Mouse (Mus musculus) embryo, embryonic 10.5 days (tissue): ENCODE measurements at regions not wholly inside any gene's neighbourhood (a gene's known extent, or its start where the extent isn't known, plus 50 kb on each side); places are given as distances from the start of the nearest gene placed in this dataset.
A peak's percentile ranks its signal among the peaks of the same experiment; 100 is the strongest.

Source experiments
- DNase-seq: peaks from one replicate; pipeline ENCODE4 v3.0.0-alpha.2; 2015; ENCODE audit warnings: low spot score

GRCm38 (mm10) chr6:148543047-148543446, 98.9 kb upstream of the Tmtc1 start:
- no peak for DNase-seq

- DNase-seq: no peak
These were observed 97.8 kb upstream of the Tmtc1 start for GRCm38 (mm10) chr6:148541981-148542380.

GRCm38 (mm10) chr6:148539207-148539960, 95.2 kb upstream of the Tmtc1 start:
- DNase-seq: peak; percentile 18

- no peak for DNase-seq
These were observed 90.2 kb upstream of the Tmtc1 start for GRCm38 (mm10) chr6:148534364-148534763.

GRCm38 (mm10) chr6:148531068-148531467, 86.9 kb upstream of the Tmtc1 start:
- no peak for DNase-seq

GRCm38 (mm10) chr6:148528611-148529010, 84.4 kb upstream of the Tmtc1 start:
- DNase-seq: no peak

- no peak for DNase-seq
These were observed 78.7 kb upstream of the Tmtc1 start for GRCm38 (mm10) chr6:148522893-148523292.

GRCm38 (mm10) chr6:148517536-148518245, 73.5 kb upstream of the Tmtc1 start:
- DNase-seq: no peak

GRCm38 (mm10) chr6:148516654-148517053, 72.5 kb upstream of the Tmtc1 start:
- DNase-seq: no peak

GRCm38 (mm10) chr6:148515105-148515504, 70.9 kb upstream of the Tmtc1 start:
- no peak for DNase-seq

GRCm38 (mm10) chr6:148514645-148515044, 70.5 kb upstream of the Tmtc1 start:
- DNase-seq: no peak

GRCm38 (mm10) chr6:148514124-148514523, 69.9 kb upstream of the Tmtc1 start:
- DNase-seq: no peak

GRCm38 (mm10) chr6:148513134-148513533, 68.9 kb upstream of the Tmtc1 start:
- DNase-seq: no peak

- DNase-seq: no peak
These were observed 61.1 kb upstream of the Tmtc1 start for GRCm38 (mm10) chr6:148505325-148505724.

GRCm38 (mm10) chr6:148500251-148501179, 56.3 kb upstream of the Tmtc1 start:
- peak; percentile 28 for DNase-seq
